Mouse (Mus musculus) kidney, postnatal 0 days (tissue): ENCODE measurements around the gene Ufl1. TPM values are rescaled to one million over a fixed set of nuclear protein-coding genes. Genes with fewer than 3 reads are reported as not detected.
"Not testable (repeated sequence)": the region's sequence is repeated elsewhere in the genome, so short reads cannot be mapped to it uniquely, and the experiment has no call there.

ENCODE experiments used
- ATAC-seq: fragments of 200-750 bp; cut with Nextera tagmentation; replicated peaks from 2 replicates; pipeline ENCODE4 v1.8.0; 2017; ENCODE audit warnings: low read depth, moderate number of reproducible peaks, moderate TSS enrichment, moderate library complexity; ENCODE audit not compliant: low FRiP score
- DNase-seq: peaks from one replicate; pipeline ENCODE4 v3.0.0-alpha.2; 2016; ENCODE audit warnings: low spot score
- H3K27ac ChIP-seq: fragments of 300-500 bp; sonication (generic); 2 replicates; pipeline ENCODE4 v1.5.1; 2014; ENCODE audit warnings: mild to moderate bottlenecking
- H3K27me3 ChIP-seq: fragments of 300-500 bp; sonication (generic); 2 replicates; pipeline ENCODE4 v1.6.1; 2014; ENCODE audit warnings: low read length, mixed read lengths; ENCODE audit not compliant: insufficient read depth
- H3K36me3 ChIP-seq: fragments of 300-500 bp; sonication (generic); 2 replicates; pipeline ENCODE4 v1.6.1; 2014; ENCODE audit warnings: low read length, mixed read lengths; ENCODE audit not compliant: insufficient read depth
- H3K4me1 ChIP-seq: fragments of 300-500 bp; sonication (generic); replicated peaks from 2 replicates; pipeline ENCODE4 v1.6.1; 2014; ENCODE audit warnings: antibody characterized with exemption, low read length, mixed read lengths; ENCODE audit not compliant: insufficient read depth
- H3K4me2 ChIP-seq: fragments of 300-500 bp; sonication (generic); 2 replicates; pipeline ENCODE4 v1.6.1; 2014; ENCODE audit warnings: mild to moderate bottlenecking, low read length, moderate library complexity, mixed read lengths
- H3K4me3 ChIP-seq: fragments of 300-500 bp; sonication (generic); replicated peaks from 2 replicates; pipeline ENCODE4 v1.5.1; 2014; ENCODE audit warnings: low read depth, low read length
- H3K9ac ChIP-seq: fragments of 300-500 bp; sonication (generic); 2 replicates; pipeline ENCODE4 v1.6.1; 2014; ENCODE audit warnings: low read depth, low read length
- H3K9me3 ChIP-seq: fragments of 300-500 bp; sonication (generic); replicated peaks from 2 replicates; pipeline ENCODE4 v1.6.1; 2016; ENCODE audit warnings: low read length, inconsistent platforms, mixed read lengths
- CTCF ChIP-seq: IDR thresholded peaks from 2 replicates; pipeline ENCODE4 v1.5.1; 2016; ENCODE audit warnings: antibody characterized with exemption, low read depth, mild to moderate bottlenecking, moderate library complexity
- WGBS: fragments of 180-500 bp; shearing (Covaris S2); extraction: QIAGEN DNeasy Blood & Tissue Kit; methylation state at CpG from one replicate; pipeline ENCODE4 v1.1.7; 2014; 5-methylcytosine and 5-hydroxymethylcytosine counted together
- polyA plus RNA-seq: library from polyadenylated mRNA; unstranded; fragments of >200 nt; fragmentation: Nextera tagmentation; extraction: Ambion mirVana; gene quantifications from 2 replicates; pipeline ENCODE4 v1.2.1, GENCODE M21; 2015

Ufl1 gene
- 43.5 and 44.1 TPM in 2 replicates for polyA plus RNA-seq

DNA sequence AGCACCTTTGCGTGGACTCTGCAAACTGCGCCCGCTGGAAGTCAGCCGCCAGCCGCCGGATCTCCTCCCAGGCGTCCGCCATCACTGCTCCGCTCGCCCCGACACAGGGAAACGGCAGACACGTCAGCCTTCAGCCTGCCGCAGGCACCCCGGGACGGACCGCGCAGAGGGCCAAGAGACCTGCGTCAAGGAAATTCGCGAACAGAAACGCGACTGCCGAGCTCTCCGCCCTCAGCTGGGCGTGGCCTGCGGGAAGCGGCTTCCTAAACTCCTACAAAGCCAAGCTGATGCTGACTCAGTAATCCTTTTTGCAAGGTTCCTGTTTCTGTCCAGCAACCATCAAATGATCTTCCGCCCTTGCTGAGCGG is at the start of gene Ufl1:
Gene Ufl1, minus strand, starts transcription at position 151 of the 368 bp plus-strand sequence.
- H3K4me3 ChIP-seq: peak within 1 kb of the TSS; percentile 65
- H3K36me3 ChIP-seq: peaks cover 10% of the 10 kb centered on the region
- no peak for TF ChIP-seq CTCF
- peak within 1 kb of the TSS; percentile 69 for H3K4me2 ChIP-seq
- no peaks in the 10 kb centered on the region for H3K27me3 ChIP-seq
- no peaks in the 10 kb centered on the region for H3K9me3 ChIP-seq
- peak; percentile 96 for DNase-seq
- peak within 1 kb of the TSS; percentile 94 for H3K27ac ChIP-seq
- under 1% methylated on average over 30 of the region's 30 CpGs for WGBS
- peak; percentile 99 for ATAC-seq
- no peaks in the 10 kb centered on the region for H3K4me1 ChIP-seq
- peak within 1 kb of the TSS; percentile 95 for H3K9ac ChIP-seq

- no peak for ATAC-seq
- H3K4me1 ChIP-seq: no peaks in the 10 kb centered on the region
- H3K36me3 ChIP-seq: no peaks in the 10 kb centered on the region
- no peak overlapping the region for H3K27ac ChIP-seq
- no peak overlapping the region for H3K4me3 ChIP-seq
- no peak for TF ChIP-seq CTCF
- WGBS: 88% methylated on average over 3 of the region's 3 CpGs
- H3K4me2 ChIP-seq: no peak overlapping the region
- no peak overlapping the region for H3K9ac ChIP-seq
- no peaks in the 10 kb centered on the region for H3K27me3 ChIP-seq
- no peak for DNase-seq
- H3K9me3 ChIP-seq: no peaks in the 10 kb centered on the region
These were observed 44.1 kb upstream of the Ufl1 start for GRCm38 (mm10) chr4:25325684-25326220.

GRCm38 (mm10) chr4:25322631-25323178 is 41.1 kb upstream of the Ufl1 start:
- Histone ChIP-seq H3K4me2 (no peak overlapping the region), H3K9me3 (no peaks in the 10 kb centered on the region), H3K27me3 (no peaks in the 10 kb centered on the region), H3K9ac (no peak overlapping the region), H3K4me1 (no peaks in the 10 kb centered on the region), H3K4me3 (no peak overlapping the region), H3K27ac (no peak overlapping the region), H3K36me3 (no peaks in the 10 kb centered on the region)
- TF ChIP-seq CTCF: no peak
- ATAC-seq (no peak), DNase-seq (no peak)
- WGBS: 66% methylated on average over 2 of the region's 2 CpGs

- Histone ChIP-seq H3K4me2 (no peak overlapping the region), H3K9ac (no peak overlapping the region), H3K4me1 (no peaks in the 10 kb centered on the region), H3K36me3 (no peaks in the 10 kb centered on the region), H3K9me3 (no peaks in the 10 kb centered on the region), H3K27me3 (no peaks in the 10 kb centered on the region), H3K4me3 (no peak overlapping the region), H3K27ac (no peak overlapping the region)
- no peak for DNase-seq
- no peak for ATAC-seq
- 74% methylated on average over 3 of the region's 3 CpGs for WGBS
- no peak for TF ChIP-seq CTCF
These were observed 32.1 kb upstream of the Ufl1 start for GRCm38 (mm10) chr4:25313767-25314166.

GRCm38 (mm10) chr4:25285002-25285401 is 3.4 kb upstream of the Ufl1 start:
- not testable (repeated sequence) for H3K27ac ChIP-seq, ATAC-seq, H3K27me3 ChIP-seq, H3K36me3 ChIP-seq, H3K4me3 ChIP-seq, H3K4me2 ChIP-seq, H3K9me3 ChIP-seq, H3K4me1 ChIP-seq, H3K9ac ChIP-seq, DNase-seq
- WGBS: 79% methylated on average over 1 of the region's 1 CpGs

- ATAC-seq (peak; percentile 92), DNase-seq (peak; percentile 86)
- Histone ChIP-seq H3K4me2 (peak overlapping the region; percentile 69), H3K27me3 (no peaks in the 10 kb centered on the region), H3K9ac (peak overlapping the region; percentile 95), H3K27ac (peak overlapping the region; percentile 94), H3K4me1 (no peaks in the 10 kb centered on the region), H3K4me3 (peak overlapping the region; percentile 65), H3K9me3 (no peaks in the 10 kb centered on the region), H3K36me3 (peaks cover 10% of the 10 kb centered on the region)
- peak; percentile 47; the same call in 1 of the 2 replicates for TF ChIP-seq CTCF
- under 1% methylated on average over 32 of the region's 32 CpGs for WGBS
These were observed 517 bp downstream of the Ufl1 start for GRCm38 (mm10) chr4:25280938-25281670.
